Mouse (Mus musculus): ENCODE measurements around the gene Cdkn1c. TPM values are rescaled to one million over a fixed set of nuclear protein-coding genes. Genes with fewer than 3 reads are reported as not detected.

Cdkn1c gene
- polyA plus RNA-seq, 1 experiment, result not detected

- no peak for TF ChIP-seq GATA1 (IDR thresholded peaks at IDR 0.05; ENCODE audit: low read length)
These were observed 21.0 kb upstream of the Cdkn1c start for GRCm38 (mm10) chr7:143481806-143482387.

GRCm38 (mm10) chr7:143480498-143480897, 19.6 kb upstream of the Cdkn1c start:
- no peak for TF ChIP-seq GATA1 (IDR thresholded peaks at IDR 0.05; ENCODE audit: low read length)

GRCm38 (mm10) chr7:143477800-143478199, 16.9 kb upstream of the Cdkn1c start:
- no peak for TF ChIP-seq GATA1 (IDR thresholded peaks at IDR 0.05; ENCODE audit: low read length)

GRCm38 (mm10) chr7:143476702-143477335, 16.0 kb upstream of the Cdkn1c start:
- TF ChIP-seq GATA1 (IDR thresholded peaks at IDR 0.05; ENCODE audit: low read length), result no peak

GRCm38 (mm10) chr7:143475876-143476275, 15.0 kb upstream of the Cdkn1c start:
- no peak for TF ChIP-seq GATA1 (IDR thresholded peaks at IDR 0.05; ENCODE audit: low read length)

GRCm38 (mm10) chr7:143474811-143475210, 14.0 kb upstream of the Cdkn1c start:
- TF ChIP-seq GATA1 (IDR thresholded peaks at IDR 0.05; ENCODE audit: low read length), result no peak

- TF ChIP-seq GATA1 (IDR thresholded peaks at IDR 0.05; ENCODE audit: low read length), result no peak
These were observed 12.7 kb upstream of the Cdkn1c start, which contains the start of gene Slc22a18 for GRCm38 (mm10) chr7:143473347-143474101. Gene Slc22a18, plus strand, starts transcription at chr7:143473736.

GRCm38 (mm10) chr7:143469946-143470345, 9.1 kb upstream of the Cdkn1c start:
- TF ChIP-seq GATA1 (IDR thresholded peaks at IDR 0.05; ENCODE audit: low read length), result no peak

- no peak for TF ChIP-seq GATA1 (IDR thresholded peaks at IDR 0.05; ENCODE audit: low read length)
These were observed 6.9 kb upstream of the Cdkn1c start for GRCm38 (mm10) chr7:143467714-143468113.

GRCm38 (mm10) chr7:143466099-143466677, 5.3 kb upstream of the Cdkn1c start:
- TF ChIP-seq GATA1 (IDR thresholded peaks at IDR 0.05; ENCODE audit: low read length), result no peak

GRCm38 (mm10) chr7:143464811-143465560, 4.1 kb upstream of the Cdkn1c start:
- TF ChIP-seq GATA1 (IDR thresholded peaks at IDR 0.05; ENCODE audit: low read length), result no peak

GRCm38 (mm10) chr7:143463865-143464415, 3.1 kb upstream of the Cdkn1c start:
- no peak for TF ChIP-seq GATA1 (IDR thresholded peaks at IDR 0.05; ENCODE audit: low read length)

GRCm38 (mm10) chr7:143462516-143462915, 1.7 kb upstream of the Cdkn1c start:
- TF ChIP-seq GATA1 (IDR thresholded peaks at IDR 0.05; ENCODE audit: low read length), result no peak

GRCm38 (mm10) chr7:143461920-143462319, 1.1 kb upstream of the Cdkn1c start:
- TF ChIP-seq GATA1 (IDR thresholded peaks at IDR 0.05; ENCODE audit: low read length), result no peak

GRCm38 (mm10) chr7:143461294-143461870, 532 bp upstream of the Cdkn1c start:
- TF ChIP-seq GATA1 (IDR thresholded peaks at IDR 0.05; ENCODE audit: low read length), result no peak

All from G1E-ER4 (cell line).